10 mouse cellular contexts compared by ENCODE assay signal in genomic region chr10:25448676-25449075, GRCm38 (mm10).
"Had no signal": no experiment of that assay in that cellular context is flagged by ENCODE, and none has a peak within 500 bp of the region (broad histone marks: within the 10 kb centered on the region; RNA-seq: fewer than 3 reads in every experiment).

No protein-coding gene starts in this region.

- H3K36me3 ChIP-seq: midbrain, embryonic 12.5 days; stomach, embryonic 15.5 days had no signal

- H3K4me2 ChIP-seq: liver, embryonic 13.5 days; midbrain, embryonic 12.5 days; stomach, embryonic 15.5 days had no signal

- H3K4me3 ChIP-seq: liver, embryonic 13.5 days; midbrain, embryonic 12.5 days; myocyte; stomach, embryonic 15.5 days had no signal

- H3K4me1 ChIP-seq: midbrain, embryonic 12.5 days had no signal

- ATAC-seq: midbrain, embryonic 16.5 days had no signal

- H3K9ac ChIP-seq: liver, embryonic 13.5 days; midbrain, embryonic 12.5 days; stomach, embryonic 15.5 days had no signal

- H3K27me3 ChIP-seq: liver, embryonic 13.5 days; midbrain, embryonic 12.5 days; stomach, embryonic 15.5 days had no signal

- H3K9me3 ChIP-seq: liver, embryonic 13.5 days; midbrain, embryonic 12.5 days; stomach, embryonic 15.5 days had no signal

- H3K27ac ChIP-seq: liver, embryonic 13.5 days; midbrain, embryonic 12.5 days had no signal

- DNase-seq: liver, embryonic 13.5 days; lung, adult 2 months; retina, postnatal 1 day; right cerebral cortex, postnatal 25 days; spleen, adult 18-20 months; thymus, postnatal 25 days had no signal
